Mouse (Mus musculus) thymus, postnatal 0 days (tissue): ENCODE data around the gene Hs6st2. TPM values are rescaled to one million over a fixed set of nuclear protein-coding genes. Genes with fewer than 3 reads are reported as not detected.

Experiments used
- DNase-seq: peaks from one replicate; pipeline ENCODE4 v3.0.0-alpha.2; 2015; ENCODE audit warnings: low spot score
- polyA plus RNA-seq: library from polyadenylated mRNA; unstranded; fragments of >200 nt; fragmentation: Nextera tagmentation; extraction: Ambion mirVana; gene quantifications from 2 replicates; pipeline ENCODE4 v1.2.1, GENCODE M21; 2015

The Hs6st2 gene
- polyA plus RNA-seq, 1 experiment from 2014 or later: 0.98 TPM

- DNase-seq: no peak
These were observed 96.2 kb downstream of the Hs6st2 start for GRCm38 (mm10) chrX:51585444-51585843.

- DNase-seq: no peak
These were observed 100.0 kb downstream of the Hs6st2 start for GRCm38 (mm10) chrX:51581704-51582103.

GRCm38 (mm10) chrX:51561880-51562279 is 119.8 kb downstream of the Hs6st2 start:
- no peak for DNase-seq

GRCm38 (mm10) chrX:51539626-51540025 is 142.0 kb downstream of the Hs6st2 start:
- no peak for DNase-seq

- DNase-seq: no peak
These were observed 144.6 kb downstream of the Hs6st2 start for GRCm38 (mm10) chrX:51537082-51537481.

GRCm38 (mm10) chrX:51535226-51535625 is 146.4 kb downstream of the Hs6st2 start:
- DNase-seq: no peak

- no peak for DNase-seq
These were observed 150.5 kb downstream of the Hs6st2 start for GRCm38 (mm10) chrX:51531136-51531535.

GRCm38 (mm10) chrX:51528601-51529000 is 153.1 kb downstream of the Hs6st2 start:
- no peak for DNase-seq

GRCm38 (mm10) chrX:51514831-51515230 is 166.8 kb downstream of the Hs6st2 start:
- no peak for DNase-seq

- no peak for DNase-seq
These were observed 175.1 kb downstream of the Hs6st2 start for GRCm38 (mm10) chrX:51506526-51506925.

GRCm38 (mm10) chrX:51505691-51506090 is 176.0 kb downstream of the Hs6st2 start:
- no peak for DNase-seq

GRCm38 (mm10) chrX:51503781-51504471 is 177.7 kb downstream of the Hs6st2 start:
- DNase-seq: no peak

- DNase-seq: no peak
These were observed 183.8 kb downstream of the Hs6st2 start for GRCm38 (mm10) chrX:51497831-51498230.

GRCm38 (mm10) chrX:51488374-51488773 is 193.3 kb downstream of the Hs6st2 start:
- DNase-seq: no peak

GRCm38 (mm10) chrX:51469411-51469810 is 212.2 kb downstream of the Hs6st2 start:
- DNase-seq: no peak

- DNase-seq: no peak
These were observed 220.2 kb downstream of the Hs6st2 start for GRCm38 (mm10) chrX:51461413-51461812.

GRCm38 (mm10) chrX:51443366-51443765 is 238.3 kb downstream of the Hs6st2 start:
- no peak for DNase-seq

- no peak for DNase-seq
These were observed 249.9 kb downstream of the Hs6st2 start for GRCm38 (mm10) chrX:51431706-51432105.

- no peak for DNase-seq
These were observed 256.6 kb downstream of the Hs6st2 start for GRCm38 (mm10) chrX:51425031-51425430.

GRCm38 (mm10) chrX:51410289-51410688 is 271.4 kb downstream of the Hs6st2 start:
- no peak for DNase-seq

GRCm38 (mm10) chrX:51397457-51397856 is 284.2 kb downstream of the Hs6st2 start:
- peak; percentile 7 for DNase-seq

- peak; percentile 68 for DNase-seq
These were observed 307.0 kb downstream of the Hs6st2 start for GRCm38 (mm10) chrX:51374670-51375069.

GRCm38 (mm10) chrX:51372477-51373239 is 309.0 kb downstream of the Hs6st2 start:
- DNase-seq: no peak
